Mouse (Mus musculus) hindbrain, embryonic 14.5 days (tissue): ENCODE data around the gene 1700012P22Rik. TPM values are rescaled to one million over a fixed set of nuclear protein-coding genes. Genes with fewer than 3 reads are reported as not detected.

Experiments
- polyA plus RNA-seq: library from polyadenylated mRNA; unstranded; fragments of >200 nt; fragmentation: Nextera tagmentation; extraction: Ambion mirVana; gene quantifications from 2 replicates; pipeline ENCODE4 v1.2.1, GENCODE M21; 2014

The 1700012P22Rik gene
- polyA plus RNA-seq, 1 experiment from 2014 or later: not detected

Other genes starting within 250 kb of the 1700012P22Rik start
- gene Oog2, start 248.1 kb downstream of the 1700012P22Rik start, polyA plus RNA-seq: not detected in 2 replicates
- not detected in 2 replicates for gene C87977, start 225.5 kb downstream of the 1700012P22Rik start, polyA plus RNA-seq
- gene Pramel5, start 158.3 kb downstream of the 1700012P22Rik start, polyA plus RNA-seq: not detected in 2 replicates
- not detected in 2 replicates for gene Gm13128, start 108.5 kb downstream of the 1700012P22Rik start, polyA plus RNA-seq
- gene Gm13119, start 80.8 kb downstream of the 1700012P22Rik start, polyA plus RNA-seq: not detected in 2 replicates
- gene Pramef20, start 60.8 kb downstream of the 1700012P22Rik start, polyA plus RNA-seq: not detected in 2 replicates
- not detected in 2 replicates for gene Pramef12, start 30.3 kb downstream of the 1700012P22Rik start, polyA plus RNA-seq
- not detected in 2 replicates for gene Gm9944, start 14.5 kb upstream of the 1700012P22Rik start, polyA plus RNA-seq
- not detected in 2 replicates for gene Aadacl3, start 25.0 kb upstream of the 1700012P22Rik start, polyA plus RNA-seq
- gene 9430007A20Rik, start 81.0 kb upstream of the 1700012P22Rik start, polyA plus RNA-seq: not detected in 2 replicates
- gene Gm13124, start 126.4 kb upstream of the 1700012P22Rik start, polyA plus RNA-seq: not detected in 2 replicates
- gene Aadacl4, start 174.9 kb upstream of the 1700012P22Rik start, polyA plus RNA-seq: not detected in 2 replicates
- not detected in 2 replicates for gene Gm436, start 247.6 kb upstream of the 1700012P22Rik start, polyA plus RNA-seq